Mouse (Mus musculus) myocyte (in vitro differentiated cells): Measurements from ENCODE around the gene Gm45713. TPM values are rescaled to one million over a fixed set of nuclear protein-coding genes. Genes with fewer than 3 reads are reported as not detected.
A peak's percentile ranks its signal among the peaks of the same experiment; 100 is the strongest.

Experiments used
- H3K27me3 ChIP-seq: one replicate; pipeline ENCODE4 v1.6.1; 2011; ENCODE audit not compliant: control insufficient read depth, insufficient read depth, insufficient read length
- H3K36me3 ChIP-seq: one replicate; pipeline ENCODE4 v1.6.1; 2011; ENCODE audit not compliant: control insufficient read depth, insufficient read depth
- H3K4me2 ChIP-seq: one replicate; pipeline ENCODE4 v1.6.1; 2011; ENCODE audit warnings: low read depth, control low read depth
- H3K4me3 ChIP-seq: one replicate; pipeline ENCODE4 v1.5.1; 2011; ENCODE audit warnings: mild to moderate bottlenecking, control low read depth, moderate library complexity
- H3K79me2 ChIP-seq: one replicate; pipeline ENCODE4 v1.6.1; 2011; ENCODE audit not compliant: control insufficient read depth, insufficient read depth
- H3ac ChIP-seq: one replicate; pipeline ENCODE4 v1.6.1; 2011; ENCODE audit not compliant: control insufficient read depth, insufficient read length
- CEBPB ChIP-seq: IDR thresholded peaks from 2 replicates; pipeline ENCODE4 v1.6.1; 2011; ENCODE audit warnings: mild to moderate bottlenecking, moderate library complexity; ENCODE audit not compliant: poor library complexity, insufficient read depth, severe bottlenecking
- E2F4 ChIP-seq: IDR thresholded peaks from one replicate; pipeline ENCODE4 v1.6.1; 2011; ENCODE audit warnings: mild to moderate bottlenecking, control low read depth, moderate library complexity; ENCODE audit not compliant: insufficient read depth
- MAX ChIP-seq: IDR thresholded peaks from one replicate; pipeline ENCODE4 v1.6.1; 2011; ENCODE audit warnings: low read depth, mild to moderate bottlenecking, control low read depth
- MYOD1 ChIP-seq, 3 experiments: IDR thresholded peaks; one replicate each; pipeline ENCODE4 v1.6.1; 2011; ENCODE audit warnings: control low read depth in 2 of 3, low read depth in 2 of 3, mild to moderate bottlenecking in 2 of 3, moderate library complexity in 1 of 3; ENCODE audit not compliant: insufficient read length in 2 of 3, control insufficient read depth in 1 of 3
- MYOG ChIP-seq, 3 experiments: IDR thresholded peaks; one replicate each; pipeline ENCODE4 v1.6.1; 2011; ENCODE audit warnings: control low read depth in 2 of 3, low read depth in 2 of 3, mild to moderate bottlenecking in 2 of 3; ENCODE audit not compliant: insufficient read length in 2 of 3, control insufficient read depth in 1 of 3, insufficient read depth in 1 of 3
- POLR2A ChIP-seq: IDR thresholded peaks from one replicate; pipeline ENCODE4 v1.6.1; 2011; ENCODE audit warnings: low read depth, mild to moderate bottlenecking, control low read depth, moderate library complexity; ENCODE audit not compliant: insufficient read length
- POLR2AphosphoS2 ChIP-seq: IDR thresholded peaks from one replicate; pipeline ENCODE4 v1.6.1; 2011; ENCODE audit warnings: low read depth, control low read depth; ENCODE audit not compliant: insufficient read length
- REST ChIP-seq: IDR thresholded peaks from one replicate; pipeline ENCODE4 v1.6.1; 2011; ENCODE audit warnings: mild to moderate bottlenecking, control low read depth, moderate library complexity; ENCODE audit not compliant: insufficient read depth, insufficient read length
- SRF ChIP-seq: IDR thresholded peaks from one replicate; pipeline ENCODE4 v1.6.1; 2011; ENCODE audit warnings: low read depth; ENCODE audit not compliant: control insufficient read depth, insufficient read length
- TCF12 ChIP-seq: IDR thresholded peaks from one replicate; pipeline ENCODE4 v1.6.1; 2011; ENCODE audit warnings: mild to moderate bottlenecking, control low read depth; ENCODE audit not compliant: poor library complexity, insufficient read depth, severe bottlenecking
- TCF3 ChIP-seq: IDR thresholded peaks from one replicate; pipeline ENCODE4 v1.6.1; 2011; ENCODE audit warnings: low read depth, control low read depth; ENCODE audit not compliant: insufficient read length
- USF1 ChIP-seq: IDR thresholded peaks from one replicate; pipeline ENCODE4 v1.6.1; 2011; ENCODE audit warnings: low read depth, mild to moderate bottlenecking, control low read depth, moderate library complexity
- polyA plus RNA-seq: library from polyadenylated mRNA; unstranded; fragments of >200 nt; fragmentation: generic; extraction: Trizol; gene quantifications from one replicate; pipeline ENCODE4 v1.2.1, GENCODE M21; 2012; ENCODE audit warnings: missing spikeins

The Gm45713 gene
- polyA plus RNA-seq, 1 experiment: 3.6 TPM

DNA sequence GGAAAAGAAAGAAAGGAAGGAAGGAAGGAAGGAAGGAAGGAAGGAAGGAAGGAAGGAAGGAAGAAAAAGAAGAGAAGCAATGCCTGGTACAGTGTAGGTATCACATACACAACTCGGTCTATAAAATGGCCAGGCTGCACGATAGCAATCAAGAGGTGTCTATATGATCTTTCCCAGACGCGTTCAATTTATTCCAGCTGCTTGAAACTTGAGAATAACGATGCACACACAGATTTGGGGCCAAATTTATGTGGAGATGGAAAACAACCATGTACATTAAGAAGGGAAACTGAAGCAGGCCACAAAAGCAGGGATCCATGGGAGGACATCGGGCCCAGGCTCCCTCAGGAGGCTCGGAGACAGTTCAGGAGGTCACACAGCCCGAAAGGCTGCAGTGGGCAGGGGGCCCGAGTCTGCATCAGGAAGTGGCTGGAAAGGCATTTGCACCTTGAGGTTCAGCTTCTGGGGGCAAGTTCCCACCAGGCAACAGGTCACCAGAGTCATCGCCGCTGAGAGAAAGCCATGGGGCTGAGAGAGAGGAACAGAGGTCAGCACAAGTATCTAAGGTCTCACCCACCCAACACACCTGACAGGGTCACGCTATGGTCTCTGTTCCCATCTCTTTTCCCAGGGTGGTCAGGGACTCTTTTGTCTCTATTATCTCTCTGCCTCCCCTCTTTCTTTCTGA, 43.1 kb downstream of the Gm45713 start:
- no peak for TF ChIP-seq CEBPB
- TF ChIP-seq MYOG (IDR thresholded peaks at IDR 0.05; ENCODE audit: control insufficient read depth in 1 of 3, insufficient read depth in 1 of 3, insufficient read length in 2 of 3, low read depth in 2 of 3): no peak
- TF ChIP-seq TCF3: no peak
- TF ChIP-seq MAX: no peak
- no peak for TF ChIP-seq USF1
- TF ChIP-seq TCF12: no peak
- no peak for TF ChIP-seq MYOD1 (IDR thresholded peaks at IDR 0.05; ENCODE audit: control insufficient read depth in 1 of 3, insufficient read length in 2 of 3, low read depth in 2 of 3)
- no peak for TF ChIP-seq POLR2AphosphoS2
- no peak for TF ChIP-seq REST
- no peak for TF ChIP-seq POLR2A
- no peak for TF ChIP-seq SRF
- no peak for TF ChIP-seq E2F4
- Histone ChIP-seq H3K4me2 (no peak overlapping the region), H3ac (no peak overlapping the region), H3K4me3 (no peak overlapping the region), H3K79me2 (no peaks in the 10 kb centered on the region), H3K36me3 (no peaks in the 10 kb centered on the region), H3K27me3 (no peaks in the 10 kb centered on the region)

GRCm38 (mm10) chr7:45092048-45092447, 44.0 kb downstream of the Gm45713 start, which contains the start of gene Rcn3:
Gene Rcn3, minus strand, starts transcription at chr7:45092221.
- Histone ChIP-seq H3ac (no peak within 1 kb of the TSS), H3K79me2 (no peaks in the 10 kb centered on the region), H3K36me3 (no peaks in the 10 kb centered on the region), H3K4me3 (peak within 1 kb of the TSS; percentile 38), H3K27me3 (no peaks in the 10 kb centered on the region), H3K4me2 (peak within 1 kb of the TSS; percentile 75)
- TF ChIP-seq MAX: no peak
- no peak for TF ChIP-seq REST
- TF ChIP-seq SRF: no peak
- no peak for TF ChIP-seq TCF3
- TF ChIP-seq POLR2AphosphoS2: peak; percentile 69
- TF ChIP-seq POLR2A: peak; percentile 50
- TF ChIP-seq TCF12: no peak
- TF ChIP-seq USF1: no peak
- TF ChIP-seq MYOG (IDR thresholded peaks at IDR 0.05; ENCODE audit: control insufficient read depth in 1 of 3, insufficient read depth in 1 of 3, insufficient read length in 2 of 3, low read depth in 2 of 3): no peak
- no peak for TF ChIP-seq CEBPB
- no peak for TF ChIP-seq E2F4
- no peak for TF ChIP-seq MYOD1 (IDR thresholded peaks at IDR 0.05; ENCODE audit: control insufficient read depth in 1 of 3, insufficient read length in 2 of 3, low read depth in 2 of 3)

- Histone ChIP-seq H3K4me2 (peak overlapping the region; percentile 75), H3K4me3 (peak overlapping the region; percentile 38), H3ac (no peak overlapping the region), H3K36me3 (no peaks in the 10 kb centered on the region), H3K79me2 (no peaks in the 10 kb centered on the region), H3K27me3 (no peaks in the 10 kb centered on the region)
- TF ChIP-seq CEBPB (no peak), MYOD1 (IDR thresholded peaks at IDR 0.05; ENCODE audit: control insufficient read depth in 1 of 3, insufficient read length in 2 of 3, low read depth in 2 of 3) (no peak), REST (no peak), E2F4 (no peak), TCF3 (no peak), POLR2AphosphoS2 (no peak), MYOG (IDR thresholded peaks at IDR 0.05; ENCODE audit: control insufficient read depth in 1 of 3, insufficient read depth in 1 of 3, insufficient read length in 2 of 3, low read depth in 2 of 3) (no peak), TCF12 (no peak), SRF (no peak), MAX (no peak), POLR2A (no peak), USF1 (no peak)
These were observed 44.7 kb downstream of the Gm45713 start for GRCm38 (mm10) chr7:45091001-45091990.

- Histone ChIP-seq H3K27me3 (no peaks in the 10 kb centered on the region), H3K79me2 (no peaks in the 10 kb centered on the region), H3K4me3 (peak overlapping the region; percentile 38), H3ac (no peak overlapping the region), H3K4me2 (peak overlapping the region; percentile 75), H3K36me3 (no peaks in the 10 kb centered on the region)
- TF ChIP-seq POLR2A (no peak), CEBPB (no peak), REST (no peak), SRF (no peak), POLR2AphosphoS2 (no peak), TCF12 (no peak), MYOG (IDR thresholded peaks at IDR 0.05; ENCODE audit: control insufficient read depth in 1 of 3, insufficient read depth in 1 of 3, insufficient read length in 2 of 3, low read depth in 2 of 3) (no peak), USF1 (no peak), MYOD1 (IDR thresholded peaks at IDR 0.05; ENCODE audit: control insufficient read depth in 1 of 3, insufficient read length in 2 of 3, low read depth in 2 of 3) (no peak), TCF3 (no peak), MAX (no peak), E2F4 (no peak)
These were observed 45.6 kb downstream of the Gm45713 start for GRCm38 (mm10) chr7:45090251-45090977.
